Mouse (Mus musculus): ENCODE results near the gene Tulp3.
A peak's percentile ranks its signal among the peaks of the same experiment; 100 is the strongest.

Gene Tulp3

GRCm38 (mm10) chr6:128295876-128296749, 59.5 kb downstream of the Tulp3 start:
- DNase-seq: peak; percentile 80 to 90

DNA sequence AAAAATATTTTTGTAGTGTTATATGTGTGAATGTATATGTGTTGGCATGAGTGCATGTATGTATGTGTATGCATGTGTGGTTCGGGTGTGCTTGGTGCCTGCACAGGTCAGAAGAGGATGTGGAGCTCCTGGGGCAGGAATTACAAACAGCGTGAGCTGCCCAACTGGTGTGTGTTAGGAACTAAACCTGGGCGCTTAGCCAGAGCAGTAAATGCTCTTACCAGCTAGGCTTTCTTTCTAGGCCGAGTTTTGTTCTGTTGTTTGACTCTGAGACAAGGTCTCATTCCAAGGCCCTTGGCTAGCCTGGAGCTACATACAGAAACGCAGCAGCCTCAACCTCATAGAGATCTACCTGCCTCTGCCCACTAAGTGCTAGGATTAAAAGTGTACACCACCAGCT, 64.4 kb downstream of the Tulp3 start:
- peak in 1 of 2 experiments; percentile 31 for DNase-seq

GRCm38 (mm10) chr6:128288681-128289080, 67.0 kb downstream of the Tulp3 start:
- no peak for DNase-seq

GRCm38 (mm10) chr6:128285792-128286430, 69.7 kb downstream of the Tulp3 start:
- no peak for DNase-seq

DNA sequence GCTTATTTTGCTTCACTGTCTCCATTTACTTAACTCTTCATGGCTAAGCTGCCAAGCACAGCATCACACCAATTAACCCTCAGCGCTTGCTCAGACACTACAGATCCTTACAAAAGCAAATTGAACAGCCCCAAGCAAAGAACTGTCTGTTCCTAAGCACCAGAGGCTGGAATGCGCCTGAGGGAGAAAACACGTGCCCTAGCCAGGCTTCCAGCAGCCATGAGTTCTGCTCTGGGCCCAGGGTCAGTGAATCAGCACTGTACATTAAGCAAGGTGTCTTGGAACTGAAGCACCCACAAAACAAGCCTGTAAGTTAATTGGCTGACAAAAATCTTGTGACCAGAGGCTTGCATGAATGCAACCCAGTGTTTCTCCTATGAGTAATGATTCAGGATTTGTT, 73.5 kb downstream of the Tulp3 start:
- no peak for DNase-seq

GRCm38 (mm10) chr6:128280472-128281145, 75.0 kb downstream of the Tulp3 start:
- no peak for DNase-seq

DNA sequence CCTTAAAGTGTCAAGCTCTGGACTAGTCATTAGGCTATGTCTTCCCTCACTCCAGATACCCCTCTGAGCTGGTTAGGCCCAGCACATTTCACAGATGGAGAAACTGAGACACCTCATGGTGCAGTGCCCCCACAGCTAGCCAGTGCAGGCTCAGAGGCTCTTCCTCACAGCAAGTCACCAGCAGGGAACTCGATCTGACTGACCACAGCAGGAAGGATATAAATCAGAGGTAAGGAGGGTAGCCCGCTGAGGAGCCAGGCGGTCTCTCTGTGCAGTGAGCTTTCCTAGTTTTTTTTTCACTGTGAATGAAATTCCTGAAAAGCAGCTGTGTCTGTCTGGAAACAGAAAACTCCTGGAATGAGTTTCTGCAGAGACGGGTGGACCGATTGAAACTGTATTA, 76.0 kb downstream of the Tulp3 start:
- no peak for DNase-seq

DNA sequence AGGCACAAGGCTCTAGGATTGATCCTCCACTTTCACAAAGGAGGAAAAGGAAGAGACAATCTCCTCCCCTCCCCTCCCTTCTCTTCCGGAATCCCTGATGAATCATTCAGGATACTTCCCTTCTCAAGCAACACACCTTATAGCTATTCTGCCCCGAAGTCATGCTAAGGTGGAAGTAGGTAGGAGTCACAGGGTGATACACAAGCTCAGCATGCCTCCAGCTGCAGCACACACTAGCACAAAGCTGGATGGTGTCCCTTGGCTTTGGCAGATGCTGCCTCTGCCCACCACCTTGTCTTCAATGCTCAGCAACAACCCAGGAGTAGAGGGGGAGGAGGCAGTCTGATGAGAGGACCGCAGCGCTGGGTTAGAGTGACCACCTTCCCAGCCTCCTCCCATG, 76.6 kb downstream of the Tulp3 start:
- DNase-seq: no peak

GRCm38 (mm10) chr6:128277132-128278085, 78.2 kb downstream of the Tulp3 start:
- DNase-seq: no peak

GRCm38 (mm10) chr6:128276349-128276748, 79.3 kb downstream of the Tulp3 start:
- DNase-seq: no peak

DNA sequence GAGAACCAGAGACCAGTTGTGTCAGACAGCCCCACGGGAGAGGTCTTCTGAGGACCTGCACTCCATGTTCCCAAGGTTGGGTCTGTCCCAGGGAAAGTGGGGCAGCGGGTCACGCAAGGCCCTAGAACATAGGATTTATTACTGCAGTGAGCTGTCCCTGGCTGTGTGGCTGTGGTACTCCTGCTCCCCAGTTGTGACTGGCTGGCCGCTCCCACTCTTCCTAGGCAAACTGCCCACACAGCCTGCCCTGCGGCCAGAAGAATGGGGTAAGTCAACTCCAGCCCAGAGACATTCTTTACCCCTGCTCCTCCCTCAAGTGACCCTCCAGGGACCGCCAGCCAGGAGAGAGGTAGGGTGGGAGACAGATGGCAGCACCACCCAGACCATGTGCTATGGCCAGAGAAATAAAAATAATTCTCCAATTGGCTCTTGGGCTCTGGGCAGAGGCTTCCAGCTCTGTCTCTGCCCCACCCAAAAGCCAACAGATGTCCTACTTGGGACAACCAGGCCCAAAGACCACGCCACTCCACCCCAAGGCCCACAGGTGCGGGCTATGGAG, 80.1 kb downstream of the Tulp3 start:
- no peak for DNase-seq

DNA sequence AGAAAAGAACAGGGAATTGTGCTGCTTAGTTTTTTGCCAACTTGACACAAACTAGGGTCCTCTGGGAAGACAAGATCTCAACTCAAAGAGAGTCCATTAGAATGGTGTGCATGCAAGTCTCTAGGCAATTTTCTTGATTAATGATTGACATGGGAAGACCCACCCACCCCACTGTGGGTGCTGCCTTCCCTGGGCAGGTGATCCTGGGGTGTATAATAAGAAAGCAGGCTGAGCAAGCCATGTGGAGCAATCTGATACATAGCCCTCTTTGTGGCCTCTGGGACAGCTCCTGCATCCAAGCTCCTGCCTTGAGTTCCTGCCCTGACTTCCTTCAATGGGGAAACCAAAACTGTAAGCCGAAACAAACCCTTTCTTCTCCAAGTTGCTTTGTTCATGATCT, 82.1 kb downstream of the Tulp3 start:
- no peak for DNase-seq

DNA sequence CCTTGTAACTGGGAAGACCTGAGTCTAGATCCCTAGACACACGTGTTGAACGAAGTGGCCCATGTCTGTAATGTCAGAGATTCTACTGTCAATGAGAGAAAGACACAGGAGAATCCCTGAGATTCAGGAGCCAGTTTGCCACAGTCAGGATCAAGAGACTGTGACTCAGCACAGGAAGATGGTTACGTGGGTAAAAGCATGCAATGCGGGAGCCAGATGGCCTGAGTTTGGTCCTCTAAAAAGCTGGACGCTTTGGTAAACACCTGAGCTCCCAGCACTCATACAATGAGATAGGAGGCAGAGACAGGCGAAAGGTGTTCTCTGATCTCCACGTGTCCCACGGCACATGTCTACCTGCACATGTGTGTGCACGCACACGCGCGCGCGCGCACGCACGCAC, 82.9 kb downstream of the Tulp3 start:
- DNase-seq: peak; percentile 31 to 37

Data from cerebellum, postnatal 36 days (tissue).